Mouse (Mus musculus): Measurements from ENCODE around the gene Acy3. TPM values are rescaled to one million over a fixed set of nuclear protein-coding genes. Genes with fewer than 3 reads are reported as not detected.
A peak's percentile ranks its signal among the peaks of the same experiment; 100 is the strongest.

The Acy3 gene
- polyA plus RNA-seq, 1 experiment from 2014 or later: 2.5 TPM

DNA sequence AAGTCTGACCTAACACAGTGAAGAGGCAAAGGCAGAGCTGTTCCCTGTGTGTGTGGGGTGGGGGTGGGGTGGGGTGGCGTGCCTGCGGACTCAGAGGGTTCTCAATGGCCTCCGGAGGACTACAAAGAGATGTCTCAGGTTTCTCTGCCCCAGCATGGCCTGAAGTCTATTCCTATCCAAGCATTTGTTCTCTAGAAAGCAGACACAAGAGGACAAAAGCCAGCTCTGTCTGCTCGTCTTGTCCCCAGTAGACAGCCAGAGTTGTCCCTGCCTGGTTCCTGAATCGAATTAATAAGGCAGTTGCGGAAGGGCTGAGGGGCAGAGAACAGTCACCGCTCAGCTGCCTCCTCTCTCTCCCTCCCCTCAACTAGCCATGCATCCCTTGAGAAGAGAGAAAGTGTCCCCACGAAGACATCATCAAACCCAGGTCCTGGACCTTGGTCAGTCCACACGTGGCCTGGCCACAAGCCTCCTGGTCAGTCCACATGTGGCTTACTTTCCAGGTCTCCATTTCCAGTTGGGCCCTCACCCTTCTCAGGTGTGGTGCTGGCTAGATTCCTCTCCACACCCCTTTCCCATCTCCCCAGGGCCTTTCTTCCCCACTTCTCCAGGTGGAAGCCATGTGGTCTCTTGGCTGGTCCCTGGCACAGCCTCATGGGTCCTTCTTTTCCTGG, 2.7 kb upstream of the Acy3 start:
- no peak for ATAC-seq (ENCODE audit: low FRiP score)
- H3K27me3 ChIP-seq (ENCODE audit: control insufficient read depth, insufficient read depth, low read length): no peaks in the 10 kb centered on the region
- H3K9ac ChIP-seq (ENCODE audit: low read depth, low read length): no peak overlapping the region
- H3K9me3 ChIP-seq (ENCODE audit: control insufficient read depth, low read length): no peaks in the 10 kb centered on the region
- 20% methylated on average over 9 of the region's 9 CpGs for WGBS
- no peak overlapping the region for H3K4me3 ChIP-seq (ENCODE audit: low read depth, low read length)
- peak overlapping the region; percentile 2; the same call in 1 of the 2 replicates for H3K27ac ChIP-seq (ENCODE audit: low read depth, low read length)
- no peak overlapping the region for H3K4me2 ChIP-seq (replicated peaks; ENCODE audit: low read depth, low read length)
- H3K36me3 ChIP-seq (ENCODE audit: control insufficient read depth, insufficient read depth, low read length): no peaks in the 10 kb centered on the region
- peaks cover 11% of the 10 kb centered on the region for H3K4me1 ChIP-seq (replicated peaks; ENCODE audit: control insufficient read depth, insufficient read depth, low read length)
- peak; percentile 36 for DNase-seq (ENCODE audit: low spot score)

DNA sequence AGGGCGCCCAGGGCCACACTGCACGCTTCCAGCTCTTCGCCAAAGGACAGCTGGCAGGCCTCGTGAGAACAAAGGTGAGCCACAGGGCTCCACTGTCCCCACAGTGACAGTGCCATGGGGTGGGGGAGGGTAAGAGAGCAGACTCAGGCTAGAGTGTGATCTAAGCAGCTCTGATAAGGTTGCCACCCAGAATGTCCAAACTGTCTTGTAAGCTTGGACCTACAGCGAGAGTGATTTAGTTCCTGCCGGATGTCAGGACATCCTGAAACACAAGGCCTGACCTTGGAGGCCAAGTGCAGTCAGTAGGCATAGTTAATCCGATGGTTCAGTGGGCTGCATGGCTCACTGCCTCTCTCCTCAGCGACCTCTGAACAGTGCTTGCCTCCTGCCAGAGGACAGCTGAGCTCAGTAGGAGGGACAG, 1.1 kb upstream of the Acy3 start:
- H3K27ac ChIP-seq (ENCODE audit: low read depth, low read length): peak overlapping the region; percentile 58; the same call in 1 of the 2 replicates
- H3K27me3 ChIP-seq (ENCODE audit: control insufficient read depth, insufficient read depth, low read length): no peaks in the 10 kb centered on the region
- peak; percentile 57 for DNase-seq (ENCODE audit: low spot score)
- peaks cover 11% of the 10 kb centered on the region for H3K4me1 ChIP-seq (replicated peaks; ENCODE audit: control insufficient read depth, insufficient read depth, low read length)
- no peaks in the 10 kb centered on the region for H3K36me3 ChIP-seq (ENCODE audit: control insufficient read depth, insufficient read depth, low read length)
- no peak overlapping the region for H3K4me3 ChIP-seq (ENCODE audit: low read depth, low read length)
- no peaks in the 10 kb centered on the region for H3K9me3 ChIP-seq (ENCODE audit: control insufficient read depth, low read length)
- H3K4me2 ChIP-seq (replicated peaks; ENCODE audit: low read depth, low read length): no peak overlapping the region
- ATAC-seq (ENCODE audit: low FRiP score): peak; percentile 42; the same call in 1 of the 2 replicates
- H3K9ac ChIP-seq (ENCODE audit: low read depth, low read length): no peak overlapping the region
- WGBS: 17% methylated on average over 8 of the region's 8 CpGs

DNA sequence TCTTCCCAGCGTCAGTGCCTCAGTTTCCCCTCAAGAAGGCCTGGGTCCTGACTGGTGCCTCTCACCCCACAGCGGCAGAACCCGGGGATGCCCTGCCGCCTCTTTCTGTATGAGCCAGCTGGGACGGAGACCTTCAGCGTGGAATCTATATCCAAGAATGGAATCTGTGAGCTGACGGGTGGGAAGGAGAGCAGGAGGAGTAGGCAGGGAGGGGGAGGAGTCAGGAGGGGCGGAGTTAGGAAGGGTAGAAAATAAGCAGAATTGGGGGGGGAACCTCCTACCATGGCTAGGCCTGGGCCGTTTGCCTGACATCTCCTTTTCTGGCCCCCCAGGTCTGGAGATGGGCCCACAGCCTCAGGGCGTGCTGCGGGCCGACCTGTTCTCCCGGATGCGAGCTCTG, 1.7 kb downstream of the Acy3 start:
- no peaks in the 10 kb centered on the region for H3K27me3 ChIP-seq (ENCODE audit: control insufficient read depth, insufficient read depth, low read length)
- H3K9me3 ChIP-seq (ENCODE audit: control insufficient read depth, low read length): no peaks in the 10 kb centered on the region
- no peak overlapping the region for H3K4me3 ChIP-seq (ENCODE audit: low read depth, low read length)
- H3K27ac ChIP-seq (ENCODE audit: low read depth, low read length): no peak overlapping the region
- H3K36me3 ChIP-seq (ENCODE audit: control insufficient read depth, insufficient read depth, low read length): no peaks in the 10 kb centered on the region
- peaks cover 11% of the 10 kb centered on the region for H3K4me1 ChIP-seq (replicated peaks; ENCODE audit: control insufficient read depth, insufficient read depth, low read length)
- DNase-seq (ENCODE audit: low spot score) (no peak), ATAC-seq (ENCODE audit: low FRiP score) (no peak)
- no peak overlapping the region for H3K9ac ChIP-seq (ENCODE audit: low read depth, low read length)
- no peak overlapping the region for H3K4me2 ChIP-seq (replicated peaks; ENCODE audit: low read depth, low read length)
- WGBS: 88% methylated on average over 14 of the region's 14 CpGs

GRCm38 (mm10) chr19:3988750-3989149, 2.4 kb downstream of the Acy3 start:
- no peaks in the 10 kb centered on the region for H3K9me3 ChIP-seq (ENCODE audit: control insufficient read depth, low read length)
- H3K27ac ChIP-seq (ENCODE audit: low read depth, low read length): no peak overlapping the region
- H3K4me2 ChIP-seq (replicated peaks; ENCODE audit: low read depth, low read length): no peak overlapping the region
- ATAC-seq (ENCODE audit: low FRiP score) (no peak), DNase-seq (ENCODE audit: low spot score) (no peak)
- H3K9ac ChIP-seq (ENCODE audit: low read depth, low read length): no peak overlapping the region
- peaks cover 11% of the 10 kb centered on the region for H3K4me1 ChIP-seq (replicated peaks; ENCODE audit: control insufficient read depth, insufficient read depth, low read length)
- H3K36me3 ChIP-seq (ENCODE audit: control insufficient read depth, insufficient read depth, low read length): no peaks in the 10 kb centered on the region
- 89% methylated on average over 4 of the region's 4 CpGs for WGBS
- no peaks in the 10 kb centered on the region for H3K27me3 ChIP-seq (ENCODE audit: control insufficient read depth, insufficient read depth, low read length)
- no peak overlapping the region for H3K4me3 ChIP-seq (ENCODE audit: low read depth, low read length)

GRCm38 (mm10) chr19:3990804-3991203, 4.4 kb downstream of the Acy3 start:
- no peak overlapping the region for H3K4me2 ChIP-seq (replicated peaks; ENCODE audit: low read depth, low read length)
- DNase-seq (ENCODE audit: low spot score) (no peak), ATAC-seq (ENCODE audit: low FRiP score) (peak; percentile 49; the same call in 1 of the 2 replicates)
- 37% methylated on average over 6 of the region's 6 CpGs for WGBS
- H3K27me3 ChIP-seq (ENCODE audit: control insufficient read depth, insufficient read depth, low read length): no peaks in the 10 kb centered on the region
- H3K9ac ChIP-seq (ENCODE audit: low read depth, low read length): no peak overlapping the region
- H3K4me1 ChIP-seq (replicated peaks; ENCODE audit: control insufficient read depth, insufficient read depth, low read length): no peaks in the 10 kb centered on the region; the same call in 1 of the 2 replicates
- H3K9me3 ChIP-seq (ENCODE audit: control insufficient read depth, low read length): no peaks in the 10 kb centered on the region
- no peaks in the 10 kb centered on the region for H3K36me3 ChIP-seq (ENCODE audit: control insufficient read depth, insufficient read depth, low read length)
- H3K27ac ChIP-seq (ENCODE audit: low read depth, low read length): no peak overlapping the region
- no peak overlapping the region for H3K4me3 ChIP-seq (ENCODE audit: low read depth, low read length)

GRCm38 (mm10) chr19:3991562-3991961, 5.2 kb downstream of the Acy3 start:
- no peak overlapping the region for H3K9ac ChIP-seq (ENCODE audit: low read depth, low read length)
- H3K9me3 ChIP-seq (ENCODE audit: control insufficient read depth, low read length): no peaks in the 10 kb centered on the region
- DNase-seq (ENCODE audit: low spot score): no peak
- no peaks in the 10 kb centered on the region for H3K4me1 ChIP-seq (replicated peaks; ENCODE audit: control insufficient read depth, insufficient read depth, low read length)
- H3K4me3 ChIP-seq (ENCODE audit: low read depth, low read length): no peak overlapping the region
- 96% methylated on average over 3 of the region's 3 CpGs for WGBS
- H3K27me3 ChIP-seq (ENCODE audit: control insufficient read depth, insufficient read depth, low read length): no peaks in the 10 kb centered on the region
- H3K4me2 ChIP-seq (replicated peaks; ENCODE audit: low read depth, low read length): no peak overlapping the region
- no peak overlapping the region for H3K27ac ChIP-seq (ENCODE audit: low read depth, low read length)
- H3K36me3 ChIP-seq (ENCODE audit: control insufficient read depth, insufficient read depth, low read length): no peaks in the 10 kb centered on the region
- no peak for ATAC-seq (ENCODE audit: low FRiP score)

- no peaks in the 10 kb centered on the region for H3K4me1 ChIP-seq (replicated peaks; ENCODE audit: control insufficient read depth, insufficient read depth, low read length)
- H3K36me3 ChIP-seq (ENCODE audit: control insufficient read depth, insufficient read depth, low read length): no peaks in the 10 kb centered on the region
- no peak overlapping the region for H3K9ac ChIP-seq (ENCODE audit: low read depth, low read length)
- no peak overlapping the region for H3K27ac ChIP-seq (ENCODE audit: low read depth, low read length)
- no peak for DNase-seq (ENCODE audit: low spot score)
- H3K9me3 ChIP-seq (ENCODE audit: control insufficient read depth, low read length): no peaks in the 10 kb centered on the region
- no peak overlapping the region for H3K4me3 ChIP-seq (ENCODE audit: low read depth, low read length)
- 84% methylated on average over 3 of the region's 3 CpGs for WGBS
- no peaks in the 10 kb centered on the region for H3K27me3 ChIP-seq (ENCODE audit: control insufficient read depth, insufficient read depth, low read length)
- no peak overlapping the region for H3K4me2 ChIP-seq (replicated peaks; ENCODE audit: low read depth, low read length)
- no peak for ATAC-seq (ENCODE audit: low FRiP score)
These were observed 5.6 kb downstream of the Acy3 start for GRCm38 (mm10) chr19:3991966-3992365.

DNA sequence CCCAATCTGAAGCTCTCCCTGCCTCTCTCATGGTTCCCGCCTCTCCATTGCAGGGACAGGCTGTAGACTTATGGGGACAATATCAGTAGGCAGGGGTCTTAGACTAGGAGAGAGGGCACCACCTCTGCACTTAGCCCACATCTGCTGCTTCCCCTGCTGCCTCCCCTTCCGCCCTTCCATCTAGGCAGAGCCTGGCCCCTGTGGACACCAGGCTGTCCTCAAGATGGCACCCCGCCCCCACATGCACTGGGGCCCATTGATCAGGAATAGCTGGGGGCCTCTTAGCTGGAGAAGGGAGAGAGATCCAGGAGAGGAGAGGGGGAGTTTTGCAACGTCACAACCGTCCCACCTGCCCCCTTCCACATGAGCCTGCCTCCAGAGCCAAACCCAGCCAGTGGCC, 6.0 kb downstream of the Acy3 start, which contains the start of gene Tbx10:
Gene Tbx10 (plus strand): TSS at position 337 of the 400 bp plus-strand sequence.
- Histone ChIP-seq H3K27me3 (ENCODE audit: control insufficient read depth, insufficient read depth, low read length) (no peaks in the 10 kb centered on the region), H3K9ac (ENCODE audit: low read depth, low read length) (no peak within 1 kb of the TSS), H3K4me2 (replicated peaks; ENCODE audit: low read depth, low read length) (no peak within 1 kb of the TSS), H3K27ac (ENCODE audit: low read depth, low read length) (no peak within 1 kb of the TSS), H3K4me3 (ENCODE audit: low read depth, low read length) (no peak within 1 kb of the TSS), H3K4me1 (replicated peaks; ENCODE audit: control insufficient read depth, insufficient read depth, low read length) (no peaks in the 10 kb centered on the region), H3K36me3 (ENCODE audit: control insufficient read depth, insufficient read depth, low read length) (no peaks in the 10 kb centered on the region), H3K9me3 (ENCODE audit: control insufficient read depth, low read length) (no peaks in the 10 kb centered on the region)
- no peak for DNase-seq (ENCODE audit: low spot score)
- WGBS: 61% methylated on average over 5 of the region's 5 CpGs
- no peak for ATAC-seq (ENCODE audit: low FRiP score)

- Histone ChIP-seq H3K9ac (ENCODE audit: low read depth, low read length) (no peak overlapping the region), H3K4me2 (replicated peaks; ENCODE audit: low read depth, low read length) (no peak overlapping the region), H3K27me3 (ENCODE audit: control insufficient read depth, insufficient read depth, low read length) (no peaks in the 10 kb centered on the region), H3K36me3 (ENCODE audit: control insufficient read depth, insufficient read depth, low read length) (no peaks in the 10 kb centered on the region), H3K27ac (ENCODE audit: low read depth, low read length) (no peak overlapping the region), H3K4me1 (replicated peaks; ENCODE audit: control insufficient read depth, insufficient read depth, low read length) (no peaks in the 10 kb centered on the region), H3K4me3 (ENCODE audit: low read depth, low read length) (no peak overlapping the region), H3K9me3 (ENCODE audit: control insufficient read depth, low read length) (no peaks in the 10 kb centered on the region)
- DNase-seq (ENCODE audit: low spot score): no peak
- WGBS: 70% methylated on average over 6 of the region's 6 CpGs
- ATAC-seq (ENCODE audit: low FRiP score): no peak
These were observed 8.6 kb downstream of the Acy3 start for GRCm38 (mm10) chr19:3994932-3995331.

Data from hindbrain, embryonic 11.5 days (tissue).